Mouse (Mus musculus) right cerebral cortex, postnatal 25 days (tissue): ENCODE measurements around the gene Olfr1228.

Experiments
- DNase-seq: peaks from one replicate; pipeline ENCODE4 v3.0.0; 2022

Olfr1228 gene

GRCm38 (mm10) chr2:89253962-89254361 lies at the start of gene Olfr1228:
Gene Olfr1228 (minus strand): TSS chr2:89254062.
- DNase-seq = no peak

GRCm38 (mm10) chr2:89297168-89297567 lies 43.3 kb upstream of the Olfr1228 start, which contains the start of gene Olfr1230:
Gene Olfr1230 (minus strand): TSS chr2:89297268.
- no peak for DNase-seq

GRCm38 (mm10) chr2:89287914-89288313 lies 34.1 kb upstream of the Olfr1228 start, which contains the start of gene Olfr1229:
Gene Olfr1229 (minus strand): TSS chr2:89288014.
- no peak for DNase-seq

- no peak for DNase-seq
Observed at GRCm38 (mm10) chr2:89199948-89200347, 53.9 kb downstream of the Olfr1228 start, which contains the start of gene Olfr1226. Gene Olfr1226 (minus strand): TSS chr2:89200048.
